Mouse (Mus musculus): ENCODE measurements around the gene Gpsm3. TPM values are rescaled to one million over a fixed set of nuclear protein-coding genes. Genes with fewer than 3 reads are reported as not detected.

Gene Gpsm3
- total and polyA plus RNA-seq, 3 experiments, result 13.0 to 38.7 (median 18.2) TPM

- H3K4me1 ChIP-seq (ENCODE audit: control insufficient read depth in 1 of 2, insufficient read depth in 2 of 2), result peaks cover 8 to 41% of the 10 kb centered on the region in 2 experiments; a peak in 2 of 4 replicates
- no peaks in the 10 kb centered on the region; the same call in 1 of the 2 replicates for H3K79me2 ChIP-seq (replicated peaks; ENCODE audit: control insufficient read depth, extremely low read depth, insufficient read depth, poor library complexity, severe bottlenecking)
- dilution Hi-C loops (cut with MboI; ENCODE audit: extremely low pct_ligation_motif_present, extremely low pct_unique_long_range_greater_than_20kb, low sequenced_read_pairs), result no loop called here
- peak overlapping the region; percentile 85; the same call in 1 of the 2 replicates for H3K27ac ChIP-seq (ENCODE audit: insufficient read depth, low read depth)
- peak; percentile 88 for DNase-seq (ENCODE audit: extremely low read depth)
- TF ChIP-seq ZMIZ1 (IDR thresholded peaks at IDR 0.05; ENCODE audit: low read depth, low read length) (peak; percentile 39; the same call in 1 of the 2 replicates), TBP (conservative IDR thresholded peaks at IDR 0.05; ENCODE audit: low read depth, low read length) (no peak), ZNF384 (IDR thresholded peaks at IDR 0.05; ENCODE audit: low read depth, low read length) (no peak), NELFE (IDR thresholded peaks at IDR 0.05; ENCODE audit: low read depth, low read length) (peak; percentile 39; the same call in 1 of the 2 replicates), MAZ (IDR thresholded peaks at IDR 0.05; ENCODE audit: low read depth, low read length) (peak; percentile 95), PAX5 (IDR thresholded peaks at IDR 0.05; ENCODE audit: low read length) (no peak), IRF4 (IDR thresholded peaks at IDR 0.05; ENCODE audit: low read depth, low read length) (peak; percentile 45; the same call in 1 of the 2 replicates), MEF2A (IDR thresholded peaks at IDR 0.05; ENCODE audit: borderline replicate concordance, low read depth, low read length) (no peak), CHD2 (IDR thresholded peaks at IDR 0.05; ENCODE audit: low read length) (peak; percentile 84), POLR2A (IDR thresholded peaks at IDR 0.05; ENCODE audit: low read depth, low read length) (peak; percentile 60), TCF12 (IDR thresholded peaks at IDR 0.05; ENCODE audit: low read depth, low read length) (0 out of 2 replicates have a peak, but pooled peaks have one; percentile 19)
- H3K9me3 ChIP-seq (replicated peaks; ENCODE audit: low read length), result no peaks in the 10 kb centered on the region
- peak overlapping the region; percentile 57 to 82 (median 63) for H3K4me3 ChIP-seq (replicated peaks in 1 of 3; ENCODE audit: low read depth in 2 of 3, low read length in 2 of 3, poor library complexity in 1 of 3)
- peak overlapping the region; percentile 73 for H3K4me2 ChIP-seq (ENCODE audit: insufficient read depth, low read depth, poor library complexity, severe bottlenecking)
- in situ Hi-C loops (cut with MboI; ENCODE audit: low pct_ligation_motif_present, low pct_unique_long_range_greater_than_20kb, low sequenced_read_pairs), result no loop called here
- no peaks in the 10 kb centered on the region for H3K27me3 ChIP-seq (replicated peaks)
- peak overlapping the region; percentile 95 for H3K9ac ChIP-seq (ENCODE audit: insufficient read depth, low read depth)
- H3K36me3 ChIP-seq (replicated peaks in 1 of 2; ENCODE audit: control insufficient read depth in 1 of 2, insufficient read depth in 1 of 2, low read length in 1 of 2), result peaks cover 16 to 34% of the 10 kb centered on the region in 2 experiments
Measured at GRCm38 (mm10) chr17:34591994-34592375, 2.4 kb downstream of the Gpsm3 start.

GRCm38 (mm10) chr17:34592581-34593549 is 3.3 kb downstream of the Gpsm3 start:
- H3K27ac ChIP-seq (ENCODE audit: insufficient read depth, low read depth), result no peak overlapping the region
- no peaks in the 10 kb centered on the region for H3K9me3 ChIP-seq (replicated peaks; ENCODE audit: low read length)
- H3K9ac ChIP-seq (ENCODE audit: insufficient read depth, low read depth), result peak overlapping the region; percentile 95
- H3K79me2 ChIP-seq (replicated peaks; ENCODE audit: control insufficient read depth, extremely low read depth, insufficient read depth, poor library complexity, severe bottlenecking), result no peaks in the 10 kb centered on the region; the same call in 1 of the 2 replicates
- peak overlapping the region; percentile 40 to 82 (median 63) for H3K4me3 ChIP-seq (replicated peaks in 1 of 3; ENCODE audit: low read depth in 2 of 3, low read length in 2 of 3, poor library complexity in 1 of 3)
- peaks cover 8 to 46% of the 10 kb centered on the region in 2 experiments; a peak in 2 of 4 replicates for H3K4me1 ChIP-seq (ENCODE audit: control insufficient read depth in 1 of 2, insufficient read depth in 2 of 2)
- in situ Hi-C loops (cut with MboI; ENCODE audit: low pct_ligation_motif_present, low pct_unique_long_range_greater_than_20kb, low sequenced_read_pairs) (no loop called here), dilution Hi-C loops (cut with MboI; ENCODE audit: extremely low pct_ligation_motif_present, extremely low pct_unique_long_range_greater_than_20kb, low sequenced_read_pairs) (no loop called here)
- no peaks in the 10 kb centered on the region for H3K27me3 ChIP-seq (replicated peaks)
- no peak for DNase-seq (ENCODE audit: extremely low read depth)
- peaks cover 16 to 36% of the 10 kb centered on the region in 2 experiments for H3K36me3 ChIP-seq (replicated peaks in 1 of 2; ENCODE audit: control insufficient read depth in 1 of 2, insufficient read depth in 1 of 2, low read length in 1 of 2)
- H3K4me2 ChIP-seq (ENCODE audit: insufficient read depth, low read depth, poor library complexity, severe bottlenecking), result peak overlapping the region; percentile 65
- TF ChIP-seq SIN3A (IDR thresholded peaks at IDR 0.05; ENCODE audit: low read length) (peak; percentile 57; the same call in 1 of the 2 replicates), HCFC1 (IDR thresholded peaks at IDR 0.05; ENCODE audit: low read depth, low read length) (no peak), RCOR1 (conservative IDR thresholded peaks at IDR 0.05; ENCODE audit: low read depth, low read length) (no peak), MYC (IDR thresholded peaks at IDR 0.05; ENCODE audit: low read depth, low read length) (no peak), CTCF (conservative IDR thresholded peaks at IDR 0.05 in 1 of 2, IDR thresholded peaks at IDR 0.05 in 1 of 2; ENCODE audit: low read depth in 2 of 2, low read length in 2 of 2) (no peak), POLR2AphosphoS2 (IDR thresholded peaks at IDR 0.05; ENCODE audit: low read depth, low read length) (no peak)

Data from CH12.LX (cell line).